Mouse (Mus musculus): ENCODE results near the gene Krt2. TPM values are rescaled to one million over a fixed set of nuclear protein-coding genes. Genes with fewer than 3 reads are reported as not detected.

The Krt2 gene
- not detected in 2 replicates for polyA plus RNA-seq (2015; fragmentation: Nextera tagmentation; extraction: Ambion mirVana)

DNA sequence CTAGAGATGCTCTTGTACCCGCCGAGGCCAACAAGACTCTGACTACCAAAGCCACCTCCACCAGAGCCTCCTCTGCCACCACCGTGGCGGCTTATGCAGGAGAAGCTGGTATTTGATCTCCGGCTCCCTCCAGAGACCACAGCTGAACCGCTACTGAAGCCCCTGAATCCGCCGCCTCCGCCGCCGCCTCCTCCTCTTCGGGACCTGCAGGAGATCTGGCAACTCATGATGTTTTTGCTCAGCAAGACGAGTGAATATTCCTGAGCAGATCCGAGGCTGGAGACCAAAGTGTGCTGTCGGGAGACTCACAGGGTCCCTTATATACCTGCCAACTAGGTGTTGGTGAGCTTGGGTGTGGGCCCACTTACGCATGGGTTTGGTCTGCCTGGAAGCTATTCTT, at the start of gene Krt2:
Gene Krt2 (minus strand): TSS at position 295 of the 400 bp plus-strand sequence.

DNA sequence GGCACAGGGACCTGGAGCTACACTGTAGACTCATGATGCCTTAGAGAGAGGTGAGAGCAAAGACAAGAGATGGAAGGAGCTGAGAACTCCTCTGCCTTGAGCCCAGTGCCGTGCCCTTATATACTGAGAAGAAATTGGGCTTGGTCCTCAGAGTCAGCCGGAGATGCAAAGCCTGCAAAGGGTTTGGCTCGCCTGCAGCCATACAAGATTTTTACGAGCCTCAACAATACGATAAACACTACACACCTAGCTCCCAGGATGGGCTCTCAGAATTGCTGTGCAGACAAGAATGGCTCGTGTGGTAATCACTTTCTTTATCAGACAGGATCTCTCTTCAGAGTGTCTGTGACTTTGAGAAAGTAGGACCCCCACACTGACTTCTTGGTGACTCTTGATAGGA, 32.7 kb upstream of the Krt2 start, which contains the start of gene Krt1:
Gene Krt1 (minus strand): TSS at position 101 of the 400 bp plus-strand sequence.

DNA sequence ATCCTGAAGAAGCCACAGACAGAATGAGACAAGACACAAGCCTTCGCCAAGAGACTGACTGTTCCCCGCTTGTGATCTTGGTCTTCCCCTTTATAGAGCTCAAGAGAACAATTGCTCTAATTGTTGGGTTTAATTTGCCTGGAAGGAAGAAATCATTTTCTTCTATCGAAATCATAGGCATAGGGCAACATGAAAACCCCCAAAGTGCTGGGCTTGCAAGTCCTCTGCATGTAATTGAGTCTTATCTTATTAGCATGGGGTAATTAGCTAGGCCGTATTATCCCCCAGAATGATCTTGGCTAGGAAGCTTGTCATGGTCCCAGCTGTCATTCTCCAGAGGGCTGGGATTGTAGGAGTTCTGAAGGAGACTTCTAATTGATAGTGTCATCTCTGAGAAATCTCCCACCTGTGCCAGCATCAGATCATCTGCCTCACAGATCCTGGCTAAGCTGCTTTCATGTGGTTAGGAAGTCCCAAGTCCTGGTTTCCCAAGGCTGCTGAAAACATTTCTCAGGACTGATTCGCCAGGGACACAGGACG, 15.6 kb downstream of the Krt2 start, which contains the start of gene Krt73:
Gene Krt73 (minus strand): TSS at position 51 of the 540 bp plus-strand sequence.

DNA sequence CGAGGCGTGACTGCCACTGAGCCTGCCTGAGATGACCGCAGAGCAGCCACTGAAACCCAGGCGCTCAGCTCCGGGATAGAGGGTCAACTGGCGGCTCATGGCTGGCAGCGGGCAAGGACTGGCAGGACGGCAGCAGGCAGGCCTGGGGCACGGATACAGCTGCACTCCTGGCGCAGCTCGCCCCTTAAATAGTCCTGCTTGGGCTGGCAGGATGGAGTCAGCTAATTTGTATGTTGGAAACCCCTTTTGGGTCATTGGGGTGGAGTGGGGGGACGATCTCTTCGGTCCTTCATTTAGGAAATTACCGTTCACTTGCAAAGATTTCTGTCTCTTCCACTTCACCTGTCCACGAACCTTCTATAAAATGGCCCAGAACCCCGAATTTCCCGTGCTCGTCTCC, 31.6 kb downstream of the Krt2 start, which contains the start of gene Krt72:
Gene Krt72 (minus strand): TSS at position 101 of the 400 bp plus-strand sequence.

Other genes with a start within 250 kb of the Krt2 start
- gene Krt75, start 244.3 kb downstream of the Krt2 start, polyA plus RNA-seq (2015; fragmentation: Nextera tagmentation; extraction: Ambion mirVana): 0.04 and 0.13 TPM in 2 replicates
- gene Gm5414, start 190.0 kb downstream of the Krt2 start, polyA plus RNA-seq (2015; fragmentation: Nextera tagmentation; extraction: Ambion mirVana): not detected in 2 replicates
- gene Gm5478, start 170.8 kb downstream of the Krt2 start, polyA plus RNA-seq (2015; fragmentation: Nextera tagmentation; extraction: Ambion mirVana): not detected in 2 replicates
- gene Krt6b, start 137.9 kb downstream of the Krt2 start, polyA plus RNA-seq (2015; fragmentation: Nextera tagmentation; extraction: Ambion mirVana): 0.21 TPM in 1 of 2 replicates, not detected in the other
- 2.0 and 4.7 TPM in 2 replicates for gene Krt6a, start 123.9 kb downstream of the Krt2 start, polyA plus RNA-seq (2015; fragmentation: Nextera tagmentation; extraction: Ambion mirVana)
- 247 and 260 TPM in 2 replicates for gene Krt5, start 105.3 kb downstream of the Krt2 start, polyA plus RNA-seq (2015; fragmentation: Nextera tagmentation; extraction: Ambion mirVana)
- gene Krt71, start 75.1 kb downstream of the Krt2 start, polyA plus RNA-seq (2015; fragmentation: Nextera tagmentation; extraction: Ambion mirVana): not detected in 2 replicates
- not detected in 2 replicates for gene Krt72, start 31.7 kb downstream of the Krt2 start, polyA plus RNA-seq (2015; fragmentation: Nextera tagmentation; extraction: Ambion mirVana)
- gene Krt73, start 15.8 kb downstream of the Krt2 start, polyA plus RNA-seq (2015; fragmentation: Nextera tagmentation; extraction: Ambion mirVana): not detected in 2 replicates
- gene Krt1, start 32.6 kb upstream of the Krt2 start, polyA plus RNA-seq (2015; fragmentation: Nextera tagmentation; extraction: Ambion mirVana): 0.80 and 1.2 TPM in 2 replicates
- gene Krt77, start 51.5 kb upstream of the Krt2 start, polyA plus RNA-seq (2015; fragmentation: Nextera tagmentation; extraction: Ambion mirVana): 0.08 TPM in 1 of 2 replicates, not detected in the other
- not detected in 2 replicates for gene Krt76, start 74.8 kb upstream of the Krt2 start, polyA plus RNA-seq (2015; fragmentation: Nextera tagmentation; extraction: Ambion mirVana)
- gene Krt4, start 106.6 kb upstream of the Krt2 start, polyA plus RNA-seq (2015; fragmentation: Nextera tagmentation; extraction: Ambion mirVana): 113 and 146 TPM in 2 replicates
- gene Krt79, start 122.2 kb upstream of the Krt2 start, polyA plus RNA-seq (2015; fragmentation: Nextera tagmentation; extraction: Ambion mirVana): 0.47 and 0.71 TPM in 2 replicates
- gene Krt78, start 136.1 kb upstream of the Krt2 start, polyA plus RNA-seq (2015; fragmentation: Nextera tagmentation; extraction: Ambion mirVana): 2.1 and 2.2 TPM in 2 replicates
- 1,267 and 1,548 TPM in 2 replicates for gene Krt8, start 186.3 kb upstream of the Krt2 start, polyA plus RNA-seq (2015; fragmentation: Nextera tagmentation; extraction: Ambion mirVana)
- 1,517 and 1,777 TPM in 2 replicates for gene Krt18, start 210.0 kb upstream of the Krt2 start, polyA plus RNA-seq (2015; fragmentation: Nextera tagmentation; extraction: Ambion mirVana)

All from urinary bladder, postnatal 0 days (tissue).